Mouse (Mus musculus): ENCODE measurements around the gene Cnih3. TPM values are rescaled to one million over a fixed set of nuclear protein-coding genes. Genes with fewer than 3 reads are reported as not detected.
A peak's percentile ranks its signal among the peaks of the same experiment; 100 is the strongest.

Cnih3 gene
- polyA plus RNA-seq, 1 experiment from 2014 or later, result 0.39 TPM

- 40% methylated on average over 2 of the region's 2 CpGs for WGBS
Measured at GRCm38 (mm10) chr1:181357870-181358269, 5.4 kb downstream of the Cnih3 start.

GRCm38 (mm10) chr1:181358526-181358925 is 6.1 kb downstream of the Cnih3 start:
- ATAC-seq (ENCODE audit: insufficient number of reproducible peaks, insufficient read depth, low FRiP score, low read depth), result no peak
- Histone ChIP-seq H3K4me2 (replicated peaks; ENCODE audit: low read depth, low read length) (no peak overlapping the region), H3K27ac (ENCODE audit: low read length) (no peak overlapping the region), H3K4me3 (ENCODE audit: low read depth, low read length) (no peak overlapping the region), H3K9me3 (ENCODE audit: control insufficient read depth, low read depth, low read length) (peaks cover 5% of the 10 kb centered on the region; the same call in 1 of the 2 replicates), H3K27me3 (ENCODE audit: control insufficient read depth, insufficient read depth, low read length) (peaks cover 3% of the 10 kb centered on the region), H3K36me3 (ENCODE audit: control insufficient read depth, insufficient read depth, low read length) (no peaks in the 10 kb centered on the region), H3K9ac (replicated peaks; ENCODE audit: low read depth, low read length) (no peak overlapping the region), H3K4me1 (ENCODE audit: control insufficient read depth, insufficient read depth, low read length) (peaks cover 3% of the 10 kb centered on the region; the same call in 1 of the 2 replicates)
- WGBS, result 48% methylated on average over 7 of the region's 7 CpGs

More at GRCm38 (mm10) chr1:181357870-181358269, 5.4 kb downstream of the Cnih3 start:
- peaks cover 9% of the 10 kb centered on the region; the same call in 1 of the 2 replicates for H3K4me1 ChIP-seq (ENCODE audit: control insufficient read depth, insufficient read depth, low read length)
- no peak overlapping the region for H3K4me3 ChIP-seq (ENCODE audit: low read depth, low read length)
- no peaks in the 10 kb centered on the region for H3K36me3 ChIP-seq (ENCODE audit: control insufficient read depth, insufficient read depth, low read length)
- H3K27ac ChIP-seq (ENCODE audit: low read length), result no peak overlapping the region
- H3K27me3 ChIP-seq (ENCODE audit: control insufficient read depth, insufficient read depth, low read length), result peaks cover 10% of the 10 kb centered on the region
- ATAC-seq (ENCODE audit: insufficient number of reproducible peaks, insufficient read depth, low FRiP score, low read depth), result no peak
- peaks cover 5% of the 10 kb centered on the region; the same call in 1 of the 2 replicates for H3K9me3 ChIP-seq (ENCODE audit: control insufficient read depth, low read depth, low read length)
- H3K9ac ChIP-seq (replicated peaks; ENCODE audit: low read depth, low read length), result no peak overlapping the region
- no peak overlapping the region for H3K4me2 ChIP-seq (replicated peaks; ENCODE audit: low read depth, low read length)

GRCm38 (mm10) chr1:181360732-181361131 is 8.3 kb downstream of the Cnih3 start:
- no peak overlapping the region for H3K9ac ChIP-seq (replicated peaks; ENCODE audit: low read depth, low read length)
- H3K4me3 ChIP-seq (ENCODE audit: low read depth, low read length), result no peak overlapping the region
- no peaks in the 10 kb centered on the region for H3K36me3 ChIP-seq (ENCODE audit: control insufficient read depth, insufficient read depth, low read length)
- no peak overlapping the region for H3K4me2 ChIP-seq (replicated peaks; ENCODE audit: low read depth, low read length)
- no peak overlapping the region for H3K27ac ChIP-seq (ENCODE audit: low read length)
- 76% methylated on average over 3 of the region's 3 CpGs for WGBS
- ATAC-seq (ENCODE audit: insufficient number of reproducible peaks, insufficient read depth, low FRiP score, low read depth), result no peak
- H3K27me3 ChIP-seq (ENCODE audit: control insufficient read depth, insufficient read depth, low read length), result no peaks in the 10 kb centered on the region
- no peaks in the 10 kb centered on the region for H3K4me1 ChIP-seq (ENCODE audit: control insufficient read depth, insufficient read depth, low read length)
- peaks cover 5% of the 10 kb centered on the region; the same call in 1 of the 2 replicates for H3K9me3 ChIP-seq (ENCODE audit: control insufficient read depth, low read depth, low read length)

- no peaks in the 10 kb centered on the region for H3K27me3 ChIP-seq (ENCODE audit: control insufficient read depth, insufficient read depth, low read length)
- H3K36me3 ChIP-seq (ENCODE audit: control insufficient read depth, insufficient read depth, low read length), result no peaks in the 10 kb centered on the region
- H3K27ac ChIP-seq (ENCODE audit: low read length), result no peak overlapping the region
- H3K9me3 ChIP-seq (ENCODE audit: control insufficient read depth, low read depth, low read length), result peaks cover 5% of the 10 kb centered on the region; the same call in 1 of the 2 replicates
- H3K4me1 ChIP-seq (ENCODE audit: control insufficient read depth, insufficient read depth, low read length), result peaks cover 7% of the 10 kb centered on the region; the same call in 1 of the 2 replicates
- 68% methylated on average over 4 of the region's 4 CpGs for WGBS
- no peak overlapping the region for H3K4me2 ChIP-seq (replicated peaks; ENCODE audit: low read depth, low read length)
- H3K4me3 ChIP-seq (ENCODE audit: low read depth, low read length), result no peak overlapping the region
- H3K9ac ChIP-seq (replicated peaks; ENCODE audit: low read depth, low read length), result no peak overlapping the region
- ATAC-seq (ENCODE audit: insufficient number of reproducible peaks, insufficient read depth, low FRiP score, low read depth), result no peak
Measured at GRCm38 (mm10) chr1:181364025-181364424, 11.6 kb downstream of the Cnih3 start.

DNA sequence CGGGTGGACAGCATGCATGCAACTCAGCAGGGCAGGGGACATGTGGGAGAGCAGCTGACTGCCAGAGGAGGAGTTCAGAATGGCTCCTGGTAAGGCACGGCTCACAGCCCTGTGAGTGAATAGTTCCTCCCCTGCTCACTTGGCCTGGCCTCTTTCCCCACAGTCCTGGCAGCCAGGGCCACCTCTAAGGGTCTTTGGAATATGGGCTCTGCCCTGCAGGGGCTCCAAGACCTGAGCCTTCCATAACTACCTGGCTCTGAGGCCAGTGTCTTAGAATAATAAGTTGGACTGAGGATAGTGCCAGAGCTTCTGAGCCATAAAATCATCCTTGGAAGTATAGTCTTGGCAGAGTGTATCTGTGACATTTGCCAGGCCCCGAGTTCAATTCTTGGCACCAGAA is 12.9 kb downstream of the Cnih3 start:
- Histone ChIP-seq H3K4me3 (ENCODE audit: low read depth, low read length) (no peak overlapping the region), H3K9me3 (ENCODE audit: control insufficient read depth, low read depth, low read length) (no peaks in the 10 kb centered on the region), H3K27ac (ENCODE audit: low read length) (no peak overlapping the region), H3K36me3 (ENCODE audit: control insufficient read depth, insufficient read depth, low read length) (no peaks in the 10 kb centered on the region), H3K27me3 (ENCODE audit: control insufficient read depth, insufficient read depth, low read length) (no peaks in the 10 kb centered on the region), H3K9ac (replicated peaks; ENCODE audit: low read depth, low read length) (no peak overlapping the region), H3K4me2 (replicated peaks; ENCODE audit: low read depth, low read length) (no peak overlapping the region), H3K4me1 (ENCODE audit: control insufficient read depth, insufficient read depth, low read length) (peaks cover 7% of the 10 kb centered on the region; the same call in 1 of the 2 replicates)
- ATAC-seq (ENCODE audit: insufficient number of reproducible peaks, insufficient read depth, low FRiP score, low read depth), result no peak
- WGBS, result 68% methylated on average over 3 of the region's 3 CpGs

GRCm38 (mm10) chr1:181368789-181369570 is 16.6 kb downstream of the Cnih3 start:
- H3K4me3 ChIP-seq (ENCODE audit: low read depth, low read length), result no peak overlapping the region
- H3K36me3 ChIP-seq (ENCODE audit: control insufficient read depth, insufficient read depth, low read length), result no peaks in the 10 kb centered on the region
- H3K4me1 ChIP-seq (ENCODE audit: control insufficient read depth, insufficient read depth, low read length), result peaks cover 7% of the 10 kb centered on the region; the same call in 1 of the 2 replicates
- peak; percentile 49; the same call in 1 of the 2 replicates for ATAC-seq (ENCODE audit: insufficient number of reproducible peaks, insufficient read depth, low FRiP score, low read depth)
- H3K27ac ChIP-seq (ENCODE audit: low read length), result no peak overlapping the region
- WGBS, result 25% methylated on average over 3 of the region's 3 CpGs
- H3K27me3 ChIP-seq (ENCODE audit: control insufficient read depth, insufficient read depth, low read length), result no peaks in the 10 kb centered on the region
- H3K4me2 ChIP-seq (replicated peaks; ENCODE audit: low read depth, low read length), result no peak overlapping the region
- no peak overlapping the region for H3K9ac ChIP-seq (replicated peaks; ENCODE audit: low read depth, low read length)
- H3K9me3 ChIP-seq (ENCODE audit: control insufficient read depth, low read depth, low read length), result no peaks in the 10 kb centered on the region

- Histone ChIP-seq H3K4me2 (replicated peaks; ENCODE audit: low read depth, low read length) (no peak overlapping the region), H3K4me1 (ENCODE audit: control insufficient read depth, insufficient read depth, low read length) (peaks cover 7% of the 10 kb centered on the region; the same call in 1 of the 2 replicates), H3K9me3 (ENCODE audit: control insufficient read depth, low read depth, low read length) (no peaks in the 10 kb centered on the region), H3K36me3 (ENCODE audit: control insufficient read depth, insufficient read depth, low read length) (no peaks in the 10 kb centered on the region), H3K27me3 (ENCODE audit: control insufficient read depth, insufficient read depth, low read length) (no peaks in the 10 kb centered on the region), H3K9ac (replicated peaks; ENCODE audit: low read depth, low read length) (no peak overlapping the region), H3K27ac (ENCODE audit: low read length) (no peak overlapping the region), H3K4me3 (ENCODE audit: low read depth, low read length) (no peak overlapping the region)
- 52% methylated on average over 3 of the region's 3 CpGs for WGBS
- peak; percentile 5; the same call in 1 of the 2 replicates for ATAC-seq (ENCODE audit: insufficient number of reproducible peaks, insufficient read depth, low FRiP score, low read depth)
Measured at GRCm38 (mm10) chr1:181370370-181370769, 17.9 kb downstream of the Cnih3 start.

DNA sequence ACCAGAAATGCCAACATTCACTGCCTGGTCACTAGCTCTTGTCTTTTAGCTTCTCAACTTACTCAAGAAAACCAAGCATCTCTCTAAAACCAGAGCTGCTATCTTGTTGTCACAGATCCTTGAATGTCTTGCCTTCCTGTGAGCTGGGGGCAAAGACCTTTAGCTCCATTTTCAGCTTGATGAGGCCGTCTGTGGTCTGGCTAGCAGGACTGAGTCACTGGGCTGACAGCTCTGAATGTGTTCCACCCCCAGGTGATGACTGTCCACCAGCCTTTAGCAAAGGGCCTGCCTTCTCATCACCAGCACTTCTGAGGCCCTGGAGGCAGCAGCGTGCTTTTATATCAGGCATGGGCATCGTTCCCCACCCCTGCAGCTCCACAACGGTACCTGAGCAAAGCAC is 18.8 kb downstream of the Cnih3 start:
- Histone ChIP-seq H3K9me3 (ENCODE audit: control insufficient read depth, low read depth, low read length) (no peaks in the 10 kb centered on the region), H3K27ac (ENCODE audit: low read length) (no peak overlapping the region), H3K27me3 (ENCODE audit: control insufficient read depth, insufficient read depth, low read length) (no peaks in the 10 kb centered on the region), H3K36me3 (ENCODE audit: control insufficient read depth, insufficient read depth, low read length) (no peaks in the 10 kb centered on the region), H3K4me2 (replicated peaks; ENCODE audit: low read depth, low read length) (no peak overlapping the region), H3K9ac (replicated peaks; ENCODE audit: low read depth, low read length) (no peak overlapping the region), H3K4me3 (ENCODE audit: low read depth, low read length) (no peak overlapping the region), H3K4me1 (ENCODE audit: control insufficient read depth, insufficient read depth, low read length) (peaks cover 7% of the 10 kb centered on the region; the same call in 1 of the 2 replicates)
- ATAC-seq (ENCODE audit: insufficient number of reproducible peaks, insufficient read depth, low FRiP score, low read depth), result no peak
- WGBS, result 78% methylated on average over 4 of the region's 4 CpGs
